Mouse (Mus musculus) midbrain, embryonic 16.5 days (tissue): ENCODE data around the gene Sri. TPM values are rescaled to one million over a fixed set of nuclear protein-coding genes. Genes with fewer than 3 reads are reported as not detected.

Source experiments
- ATAC-seq: fragments of 200-750 bp; cut with Nextera tagmentation; 2 replicates; pipeline ENCODE4 v1.8.0; 2017; ENCODE audit warnings: moderate TSS enrichment
- H3K27ac ChIP-seq: fragments of 300-500 bp; sonication (generic); 2 replicates; pipeline ENCODE4 v1.5.1; 2014; ENCODE audit warnings: mild to moderate bottlenecking, low read length, mixed read lengths
- H3K27me3 ChIP-seq: fragments of 300-500 bp; sonication (generic); 2 replicates; pipeline ENCODE4 v1.6.1; 2014; ENCODE audit warnings: low read depth, low read length, mixed read lengths; ENCODE audit not compliant: control insufficient read depth, insufficient read depth
- H3K36me3 ChIP-seq: fragments of 300-500 bp; sonication (generic); 2 replicates; pipeline ENCODE4 v1.6.1; 2014; ENCODE audit warnings: mild to moderate bottlenecking, low read length, moderate library complexity, mixed read lengths; ENCODE audit not compliant: control insufficient read depth, insufficient read depth
- H3K4me1 ChIP-seq: fragments of 300-500 bp; sonication (generic); 2 replicates; pipeline ENCODE4 v1.6.1; 2014; ENCODE audit warnings: mild to moderate bottlenecking, low read length, mixed read lengths; ENCODE audit not compliant: control insufficient read depth, insufficient read depth
- H3K4me2 ChIP-seq: fragments of 300-500 bp; sonication (generic); 2 replicates; pipeline ENCODE4 v1.6.1; 2014; ENCODE audit warnings: mild to moderate bottlenecking, low read length, mixed read lengths
- H3K4me3 ChIP-seq: fragments of 300-500 bp; sonication (generic); 2 replicates; pipeline ENCODE4 v1.5.1; 2014; ENCODE audit warnings: low read depth, mild to moderate bottlenecking, low read length, moderate library complexity, mixed read lengths
- H3K9ac ChIP-seq: fragments of 300-500 bp; sonication (generic); 2 replicates; pipeline ENCODE4 v1.6.1; 2014; ENCODE audit warnings: low read depth, low read length, mixed read lengths
- H3K9me3 ChIP-seq: fragments of 300-500 bp; sonication (generic); replicated peaks from 2 replicates; pipeline ENCODE4 v1.6.1; 2014; ENCODE audit warnings: mild to moderate bottlenecking, low read length, mixed read lengths; ENCODE audit not compliant: control insufficient read depth, poor library complexity, severe bottlenecking
- WGBS: fragments of 180-500 bp; shearing (Covaris S2); extraction: QIAGEN DNeasy Blood & Tissue Kit; methylation state at CpG from one replicate; pipeline ENCODE4 v1.1.7; 2014; 5-methylcytosine and 5-hydroxymethylcytosine counted together
- polyA plus RNA-seq: library from polyadenylated mRNA; unstranded; fragments of >200 nt; fragmentation: Nextera tagmentation; extraction: Ambion mirVana; gene quantifications from 2 replicates; pipeline ENCODE4 v1.2.1, GENCODE M21; 2015

The Sri gene
- polyA plus RNA-seq, 1 experiment from 2014 or later, result 164 TPM

DNA sequence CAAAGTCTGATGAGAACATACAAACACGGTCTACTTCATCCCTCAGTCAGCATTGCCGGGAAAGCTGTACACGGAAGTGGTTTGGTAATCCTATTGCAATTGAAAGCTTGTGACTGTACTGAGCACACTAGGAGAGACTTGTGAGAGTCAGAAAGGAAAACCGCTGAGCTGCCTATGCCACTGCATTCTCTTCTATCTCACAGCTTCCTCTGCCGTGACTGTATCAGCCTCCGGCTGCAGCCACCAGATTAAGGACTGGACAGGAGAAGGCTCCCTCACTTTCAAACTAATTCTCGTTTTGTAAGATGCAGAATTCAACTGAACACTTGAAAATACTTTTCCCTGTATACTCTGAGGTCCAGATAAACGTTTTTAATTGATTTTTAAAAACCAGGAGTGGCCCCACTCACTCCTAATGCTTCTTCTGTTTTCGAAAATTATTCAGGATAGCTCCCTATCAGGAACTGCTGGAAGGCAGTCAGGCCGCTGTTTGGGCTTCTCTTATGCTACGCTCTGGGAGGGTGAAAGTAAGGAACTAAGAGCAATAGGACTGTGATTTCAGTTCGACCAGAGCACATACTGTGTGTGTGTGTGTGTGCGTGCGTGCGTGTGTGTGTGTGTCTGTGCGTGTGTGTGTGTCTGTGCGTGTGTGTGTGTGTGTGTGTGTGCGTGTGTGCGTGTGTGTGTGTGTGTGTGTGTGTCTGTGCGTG lies 37.1 kb downstream of the Sri start:
- Histone ChIP-seq H3K4me1 (no peaks in the 10 kb centered on the region), H3K4me2 (no peak overlapping the region), H3K27ac (no peak overlapping the region), H3K4me3 (no peak overlapping the region), H3K27me3 (no peaks in the 10 kb centered on the region), H3K9ac (no peak overlapping the region), H3K36me3 (0 out of 2 replicates have a peak, but pooled peaks cover 3% of the 10 kb centered on the region), H3K9me3 (no peaks in the 10 kb centered on the region)
- ATAC-seq, result no peak
- 74% methylated on average over 20 of the region's 20 CpGs for WGBS

DNA sequence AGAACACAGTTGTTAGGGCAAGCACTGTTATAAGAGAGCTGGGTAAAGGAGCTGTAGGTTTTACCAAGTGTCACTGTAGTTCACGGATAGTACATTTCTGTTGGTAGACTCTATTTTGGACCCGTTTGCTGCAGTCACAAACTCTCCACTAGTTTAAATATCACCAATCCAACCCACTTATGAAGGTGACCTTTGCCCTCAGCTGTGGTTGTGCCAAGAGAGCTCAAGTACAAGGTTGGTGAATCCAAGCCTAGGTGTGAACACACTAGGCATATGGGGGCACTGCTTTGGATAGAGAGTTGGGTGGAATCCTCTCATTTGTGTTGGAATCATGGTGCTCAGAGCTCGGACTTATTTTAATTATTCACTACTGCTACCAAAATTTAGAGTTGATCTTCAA lies 39.8 kb downstream of the Sri start:
- no peak overlapping the region for H3K27ac ChIP-seq
- no peak overlapping the region for H3K4me3 ChIP-seq
- H3K4me1 ChIP-seq, result no peaks in the 10 kb centered on the region
- H3K4me2 ChIP-seq, result no peak overlapping the region
- ATAC-seq, result no peak
- H3K27me3 ChIP-seq, result no peaks in the 10 kb centered on the region
- H3K36me3 ChIP-seq, result 0 out of 2 replicates have a peak, but pooled peaks cover 3% of the 10 kb centered on the region
- H3K9me3 ChIP-seq, result no peaks in the 10 kb centered on the region
- 92% methylated on average over 3 of the region's 3 CpGs for WGBS
- no peak overlapping the region for H3K9ac ChIP-seq

DNA sequence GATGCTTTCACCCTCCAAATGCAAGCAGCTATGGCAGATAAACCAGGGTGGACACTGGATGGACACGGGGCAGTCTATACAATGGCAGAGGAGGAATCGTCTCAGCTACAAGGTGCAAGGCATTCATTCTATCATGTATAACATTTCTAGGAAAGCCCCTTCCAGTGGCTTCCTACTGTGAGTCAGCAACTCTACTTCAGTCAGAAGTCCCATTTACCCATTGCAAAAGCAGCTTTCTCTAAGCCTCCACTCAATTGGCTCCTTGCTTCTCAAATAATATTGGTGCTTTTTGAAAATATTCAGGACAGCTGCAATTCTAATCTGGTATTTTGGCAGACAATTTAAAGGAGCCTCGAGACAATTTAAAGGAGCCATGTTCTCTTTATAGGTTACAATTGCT lies 42.3 kb downstream of the Sri start:
- Histone ChIP-seq H3K27me3 (no peaks in the 10 kb centered on the region), H3K9me3 (no peaks in the 10 kb centered on the region), H3K27ac (no peak overlapping the region), H3K4me2 (no peak overlapping the region), H3K9ac (no peak overlapping the region), H3K4me3 (no peak overlapping the region), H3K4me1 (no peaks in the 10 kb centered on the region), H3K36me3 (peaks cover 12% of the 10 kb centered on the region)
- ATAC-seq, result no peak
- 77% methylated on average over 3 of the region's 3 CpGs for WGBS

DNA sequence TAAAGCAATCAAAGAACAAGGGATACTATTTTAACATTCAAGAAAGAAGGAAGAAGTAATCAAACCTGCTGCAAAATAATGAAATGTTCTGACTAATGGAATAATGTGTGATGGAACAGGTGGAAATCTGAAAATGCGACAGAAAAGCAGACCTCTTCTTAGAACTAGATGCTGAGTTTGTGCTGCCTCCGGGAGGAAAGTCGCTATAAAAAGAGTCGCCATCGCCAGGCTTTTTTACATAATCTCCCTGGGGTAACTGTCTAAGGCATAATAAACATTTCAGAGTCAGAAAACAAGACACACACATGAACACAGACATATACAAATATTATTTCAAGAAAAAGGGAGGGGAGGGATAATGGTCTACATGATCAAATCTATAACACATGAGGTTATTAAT lies 49.0 kb downstream of the Sri start:
- H3K27me3 ChIP-seq, result no peaks in the 10 kb centered on the region
- no peak overlapping the region for H3K27ac ChIP-seq
- no peak for ATAC-seq
- no peaks in the 10 kb centered on the region for H3K9me3 ChIP-seq
- 76% methylated on average over 5 of the region's 5 CpGs for WGBS
- no peaks in the 10 kb centered on the region for H3K4me1 ChIP-seq
- H3K36me3 ChIP-seq, result peaks cover 9% of the 10 kb centered on the region
- no peak overlapping the region for H3K9ac ChIP-seq
- H3K4me3 ChIP-seq, result no peak overlapping the region
- H3K4me2 ChIP-seq, result no peak overlapping the region

DNA sequence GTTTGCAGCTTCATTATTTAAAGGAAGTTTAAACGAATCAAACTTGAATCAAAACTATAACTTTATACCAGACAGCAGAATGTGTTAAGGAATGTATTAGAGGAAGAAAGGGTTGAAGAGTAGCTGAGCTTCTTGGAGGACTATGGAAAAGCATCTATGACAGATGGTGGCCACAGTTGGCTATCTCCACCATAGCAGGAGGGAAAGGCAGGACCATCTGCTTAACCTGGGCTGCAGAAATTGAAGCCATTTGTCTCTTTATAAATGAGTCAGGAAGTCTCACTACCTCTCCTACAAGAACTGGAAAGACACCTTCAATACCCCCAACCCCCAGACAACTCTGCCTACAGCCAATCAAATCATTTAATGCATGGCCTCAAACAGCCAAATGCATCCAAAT lies 49.8 kb downstream of the Sri start:
- no peaks in the 10 kb centered on the region for H3K27me3 ChIP-seq
- H3K4me2 ChIP-seq, result no peak overlapping the region
- ATAC-seq, result no peak
- H3K4me1 ChIP-seq, result no peaks in the 10 kb centered on the region
- WGBS, result 92% methylated on average over 1 of the region's 1 CpGs
- H3K36me3 ChIP-seq, result peaks cover 9% of the 10 kb centered on the region
- no peak overlapping the region for H3K27ac ChIP-seq
- no peak overlapping the region for H3K4me3 ChIP-seq
- H3K9me3 ChIP-seq, result no peaks in the 10 kb centered on the region
- H3K9ac ChIP-seq, result no peak overlapping the region

DNA sequence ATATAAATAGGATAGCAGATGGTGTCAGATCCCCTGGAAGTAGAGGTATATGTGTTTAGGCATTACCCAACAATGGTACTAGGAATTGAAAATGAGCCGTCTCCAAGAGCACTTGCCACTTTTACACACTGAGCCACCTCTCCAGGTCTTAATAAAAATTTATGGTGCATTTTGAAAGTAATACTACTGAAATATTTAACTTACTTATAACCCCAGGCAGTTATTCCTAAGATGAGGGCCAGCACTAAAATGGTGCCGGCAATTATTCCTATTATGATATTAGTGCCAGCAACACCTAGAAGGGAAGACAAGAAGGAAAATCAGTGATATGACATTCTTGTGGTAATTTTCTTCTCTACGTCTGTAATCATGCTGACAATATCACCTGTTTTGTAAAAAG lies 65.8 kb downstream of the Sri start:
- Histone ChIP-seq H3K36me3 (0 out of 2 replicates have a peak, but pooled peaks cover 5% of the 10 kb centered on the region), H3K27me3 (no peaks in the 10 kb centered on the region), H3K4me2 (no peak overlapping the region), H3K9me3 (no peaks in the 10 kb centered on the region), H3K4me3 (no peak overlapping the region), H3K9ac (no peak overlapping the region), H3K27ac (no peak overlapping the region), H3K4me1 (no peaks in the 10 kb centered on the region)
- WGBS, result 97% methylated on average over 3 of the region's 3 CpGs
- ATAC-seq, result no peak

DNA sequence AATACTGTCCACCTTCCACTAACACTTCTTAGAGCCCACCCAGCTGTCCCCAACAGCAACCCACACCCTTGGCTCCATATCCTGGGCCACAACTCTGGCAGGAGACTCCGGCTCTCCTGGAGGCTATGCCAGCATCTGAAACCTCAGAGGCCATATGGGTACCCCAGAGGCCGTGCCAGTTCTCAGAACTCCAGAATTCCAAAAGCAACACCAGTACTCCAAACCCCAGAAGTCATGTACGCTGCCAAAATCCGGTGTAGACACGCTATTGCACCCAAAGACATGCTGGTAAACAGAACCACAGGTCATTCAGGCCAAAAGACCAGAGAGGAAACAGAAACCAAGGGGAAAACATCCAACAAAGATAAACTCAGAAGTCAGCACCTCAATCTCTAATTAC lies 66.4 kb downstream of the Sri start:
- no peak for ATAC-seq
- H3K4me3 ChIP-seq, result no peak overlapping the region
- H3K4me1 ChIP-seq, result no peaks in the 10 kb centered on the region
- H3K4me2 ChIP-seq, result no peak overlapping the region
- no peak overlapping the region for H3K27ac ChIP-seq
- H3K9me3 ChIP-seq, result no peaks in the 10 kb centered on the region
- H3K27me3 ChIP-seq, result no peaks in the 10 kb centered on the region
- H3K9ac ChIP-seq, result no peak overlapping the region
- WGBS, result 89% methylated on average over 5 of the region's 5 CpGs
- 0 out of 2 replicates have a peak, but pooled peaks cover 5% of the 10 kb centered on the region for H3K36me3 ChIP-seq

DNA sequence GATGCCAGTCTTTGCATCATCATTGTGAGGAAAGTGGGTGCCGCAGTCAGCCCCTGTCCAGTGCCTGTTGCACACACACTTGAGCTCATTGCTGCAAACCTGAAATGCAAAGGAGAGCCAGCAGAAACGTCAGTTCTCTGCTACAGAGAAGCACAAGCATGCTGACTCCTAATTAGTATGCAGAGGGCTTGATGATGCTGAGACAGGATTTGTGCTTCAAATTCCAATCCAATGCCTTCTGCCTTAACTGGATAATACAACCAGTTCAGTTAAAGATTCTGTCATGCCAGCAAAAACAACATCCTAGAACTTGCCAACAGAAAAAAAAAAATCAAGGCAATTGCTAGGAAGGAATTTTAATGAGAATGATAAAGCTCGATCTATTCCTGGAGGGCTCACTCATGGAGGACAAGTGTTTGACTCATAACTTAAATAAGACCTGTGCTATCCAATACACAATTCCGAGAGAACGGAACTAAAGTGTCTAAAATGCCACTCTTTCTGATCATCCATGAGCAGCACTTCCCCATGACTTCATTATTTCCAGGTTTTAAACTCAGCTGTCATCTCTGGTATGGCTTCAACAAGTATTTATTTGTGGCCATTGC lies 70.8 kb downstream of the Sri start:
- no peak overlapping the region for H3K4me2 ChIP-seq
- H3K27ac ChIP-seq, result no peak overlapping the region
- 71% methylated on average over 5 of the region's 5 CpGs for WGBS
- H3K9me3 ChIP-seq, result no peaks in the 10 kb centered on the region
- no peak overlapping the region for H3K9ac ChIP-seq
- H3K27me3 ChIP-seq, result no peaks in the 10 kb centered on the region
- H3K4me1 ChIP-seq, result no peaks in the 10 kb centered on the region
- H3K36me3 ChIP-seq, result 0 out of 2 replicates have a peak, but pooled peaks cover 9% of the 10 kb centered on the region
- no peak for ATAC-seq
- no peak overlapping the region for H3K4me3 ChIP-seq
